Comparison of ENCODE assay signal across 10 mouse cellular contexts in genomic region chr14:76731096-76731986, GRCm38 (mm10).
DNase-seq lines count a peak whose midpoint lies in the region; ATAC-seq lines count a peak whose summit lies in the region.
"Had no signal": no experiment of that assay in that cellular context is flagged by ENCODE, and none has a peak within 500 bp of the region (broad histone marks: within the 10 kb centered on the region; RNA-seq: fewer than 3 reads in every experiment).

No protein-coding gene starts in this region.

- WGBS in liver, embryonic 13.5 days (ENCODE audit: insufficient replicate concordance): 60% methylated on average over 19 of the region's 19 CpGs
- 69% methylated on average over 19 of the region's 19 CpGs for WGBS in liver, embryonic 11.5 days
- WGBS in heart, embryonic 16.5 days: 41% methylated on average over 19 of the region's 19 CpGs

- H3K9me3 ChIP-seq in liver, embryonic 13.5 days (replicated peaks): no peaks in the 10 kb centered on the region
- no peaks in the 10 kb centered on the region for H3K9me3 ChIP-seq in liver, embryonic 11.5 days (ENCODE audit: control insufficient read depth, low read length)
- no peaks in the 10 kb centered on the region for H3K9me3 ChIP-seq in heart, embryonic 16.5 days (replicated peaks; ENCODE audit: control insufficient read depth, low read length)
- H3K9me3 ChIP-seq: forebrain, embryonic 10.5 days; midbrain, embryonic 12.5 days had no signal

- no peak for DNase-seq in liver, embryonic 13.5 days
- no peak for DNase-seq in liver, embryonic 11.5 days (ENCODE audit: low spot score)
- DNase-seq in gastrocnemius, postnatal 10 days: peak; percentile 24
- DNase-seq in lung, postnatal 36 days: peak; percentile 44
- no peak for DNase-seq in spleen, adult 18-20 months
- DNase-seq: thymus, adult 2 months had no signal

- no peaks in the 10 kb centered on the region for H3K36me3 ChIP-seq in liver, embryonic 13.5 days
- no peaks in the 10 kb centered on the region for H3K36me3 ChIP-seq in liver, embryonic 11.5 days (ENCODE audit: control insufficient read depth, insufficient read depth, low read length)
- H3K36me3 ChIP-seq in heart, embryonic 16.5 days (ENCODE audit: control insufficient read depth, insufficient read depth): no peaks in the 10 kb centered on the region
- H3K36me3 ChIP-seq: forebrain, embryonic 10.5 days; midbrain, embryonic 12.5 days had no signal

- H3K27ac ChIP-seq in liver, embryonic 13.5 days: no peak overlapping the region
- H3K27ac ChIP-seq in liver, embryonic 11.5 days (ENCODE audit: low read depth, low read length): no peak overlapping the region
- H3K27ac ChIP-seq in heart, embryonic 16.5 days (ENCODE audit: low read length): peak overlapping the region; percentile 77
- H3K27ac ChIP-seq: forebrain, embryonic 10.5 days; midbrain, embryonic 12.5 days had no signal

- no peaks in the 10 kb centered on the region for H3K27me3 ChIP-seq in liver, embryonic 13.5 days
- no peaks in the 10 kb centered on the region; the same call in 1 of the 2 replicates for H3K27me3 ChIP-seq in liver, embryonic 11.5 days (replicated peaks; ENCODE audit: control insufficient read depth, insufficient read depth, low read length)
- H3K27me3 ChIP-seq in heart, embryonic 16.5 days (ENCODE audit: control insufficient read depth, insufficient read depth, low read length): no peaks in the 10 kb centered on the region
- H3K27me3 ChIP-seq: midbrain, embryonic 12.5 days had no signal

- H3K9ac ChIP-seq in liver, embryonic 13.5 days: no peak overlapping the region
- H3K9ac ChIP-seq in liver, embryonic 11.5 days (ENCODE audit: low read depth, low read length): no peak overlapping the region
- no peak overlapping the region for H3K9ac ChIP-seq in heart, embryonic 16.5 days (ENCODE audit: low read length)
- H3K9ac ChIP-seq: midbrain, embryonic 12.5 days had no signal

- 0 out of 2 replicates have a peak, but pooled peaks cover 3% of the 10 kb centered on the region for H3K4me1 ChIP-seq in liver, embryonic 13.5 days (replicated peaks)
- H3K4me1 ChIP-seq in liver, embryonic 11.5 days (replicated peaks; ENCODE audit: control insufficient read depth, insufficient read depth, low read length): peaks cover 8% of the 10 kb centered on the region; the same call in 1 of the 2 replicates
- peaks cover 14% of the 10 kb centered on the region for H3K4me1 ChIP-seq in heart, embryonic 16.5 days (ENCODE audit: control insufficient read depth, insufficient read depth, low read length)

- H3K4me2 ChIP-seq in liver, embryonic 13.5 days: no peak overlapping the region
- H3K4me2 ChIP-seq in liver, embryonic 11.5 days: no peak overlapping the region
- H3K4me2 ChIP-seq in heart, embryonic 16.5 days (ENCODE audit: low read depth, low read length): peak overlapping the region; percentile 38
- H3K4me2 ChIP-seq: midbrain, embryonic 12.5 days had no signal

- no peak overlapping the region for H3K4me3 ChIP-seq in liver, embryonic 13.5 days (replicated peaks)
- no peak overlapping the region for H3K4me3 ChIP-seq in liver, embryonic 11.5 days (ENCODE audit: low read depth, low read length)
- H3K4me3 ChIP-seq in heart, embryonic 16.5 days (ENCODE audit: low read length): no peak overlapping the region
- H3K4me3 ChIP-seq: forebrain, embryonic 10.5 days; midbrain, embryonic 12.5 days had no signal

- peak; percentile 38 for ATAC-seq in liver, embryonic 13.5 days (ENCODE audit: low read depth)
- no peak for ATAC-seq in liver, embryonic 11.5 days (replicated peaks; ENCODE audit: low FRiP score)
- ATAC-seq in heart, embryonic 16.5 days (replicated peaks; ENCODE audit: extremely low read depth, insufficient read depth, low FRiP score): peak; percentile 66
- no peak for ATAC-seq in erythroid progenitor cell, adult 5-6 weeks (replicated peaks; ENCODE audit: low FRiP score, poor library complexity, severe bottlenecking)

Comparison
In these comparisons a context has a peak if more than half of its experiments do, and no peak if none do; other contexts are left out.
1. ATAC-seq: peak in liver, embryonic 13.5 days (single experiment) and heart, embryonic 16.5 days (single experiment); none in liver, embryonic 11.5 days (single experiment) and erythroid progenitor cell, adult 5-6 weeks (single experiment).
2. DNase-seq: peak in gastrocnemius, postnatal 10 days (single experiment) and lung, postnatal 36 days (single experiment); none in liver, embryonic 13.5 days (single experiment), liver, embryonic 11.5 days (single experiment) and spleen, adult 18-20 months (0 of 2).